Mouse (Mus musculus) small intestine, adult 2 months (tissue): ENCODE results near the gene Ak3.

Source experiments
- CTCF ChIP-seq: fragments of 200-500 bp; IDR thresholded peaks from 2 replicates; pipeline ENCODE4 v1.5.1; 2012; ENCODE audit warnings: low read depth, mild to moderate bottlenecking, control low read depth, inconsistent platforms, low read length, moderate library complexity, mixed read lengths; ENCODE audit not compliant: insufficient replicate concordance, insufficient read length; ENCODE audit errors: extremely low read depth
- POLR2A ChIP-seq: fragments of 200-500 bp; IDR thresholded peaks from 2 replicates; pipeline ENCODE4 v1.6.1; 2012; ENCODE audit warnings: low read depth, mild to moderate bottlenecking, control low read depth, inconsistent platforms, low read length, moderate library complexity

DNA sequence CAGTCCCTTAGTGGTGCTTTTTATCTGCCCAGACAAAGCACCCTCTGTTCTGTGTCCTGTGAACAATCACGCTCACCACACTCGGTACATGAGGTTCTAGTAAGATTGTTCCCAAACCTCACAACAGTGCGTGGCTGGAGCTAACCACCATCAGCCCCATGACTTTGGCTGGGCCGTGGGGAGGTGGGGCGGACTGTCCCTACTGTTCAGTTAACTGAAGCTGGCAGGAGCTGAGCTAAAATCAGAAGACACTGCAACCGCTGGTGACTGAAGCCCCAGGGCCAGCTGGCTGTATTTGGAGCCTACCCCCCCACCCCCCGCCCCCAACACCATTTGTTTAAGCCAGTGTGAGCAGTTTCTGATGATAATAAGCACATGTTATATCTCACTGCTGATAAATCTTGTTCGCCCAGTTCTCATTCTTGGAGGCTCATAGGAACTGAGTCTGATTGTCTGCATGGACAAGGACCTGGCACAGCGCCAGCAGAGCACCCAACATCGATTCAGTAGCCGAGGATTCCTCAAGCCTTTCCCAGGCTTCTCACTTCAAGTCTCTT, 23.3 kb downstream of the Ak3 start:
- TF ChIP-seq CTCF (no peak), POLR2A (no peak)
